Mouse (Mus musculus) heart, postnatal 0 days (tissue): Measurements from ENCODE around the gene Pacsin2.

ENCODE experiments used
- CTCF ChIP-seq: IDR thresholded peaks from 2 replicates; pipeline ENCODE4 v1.5.1; 2016; ENCODE audit warnings: antibody characterized with exemption, control low read depth, low read depth
- EP300 ChIP-seq: IDR thresholded peaks from 2 replicates; pipeline ENCODE4 v1.6.1; 2016; ENCODE audit warnings: antibody characterized with exemption, low read depth

- no peak for TF ChIP-seq CTCF
- no peak for TF ChIP-seq EP300
Measured at GRCm38 (mm10) chr15:83464083-83464904, at the start of gene Pacsin2.
